Mouse (Mus musculus) spleen, adult 2 months (tissue): ENCODE results near the gene Fgfr2.

Source experiments
- CTCF ChIP-seq: fragments of 200-500 bp; IDR thresholded peaks from 2 replicates; pipeline ENCODE4 v1.5.1; 2011; ENCODE audit warnings: mild to moderate bottlenecking, inconsistent platforms; ENCODE audit not compliant: insufficient read depth, insufficient read length, insufficient replicate concordance; ENCODE audit errors: extremely low read depth
- POLR2A ChIP-seq: fragments of 200-500 bp; IDR thresholded peaks from 2 replicates; pipeline ENCODE4 v1.6.1; 2011; ENCODE audit warnings: low read depth, low read length, inconsistent platforms

DNA sequence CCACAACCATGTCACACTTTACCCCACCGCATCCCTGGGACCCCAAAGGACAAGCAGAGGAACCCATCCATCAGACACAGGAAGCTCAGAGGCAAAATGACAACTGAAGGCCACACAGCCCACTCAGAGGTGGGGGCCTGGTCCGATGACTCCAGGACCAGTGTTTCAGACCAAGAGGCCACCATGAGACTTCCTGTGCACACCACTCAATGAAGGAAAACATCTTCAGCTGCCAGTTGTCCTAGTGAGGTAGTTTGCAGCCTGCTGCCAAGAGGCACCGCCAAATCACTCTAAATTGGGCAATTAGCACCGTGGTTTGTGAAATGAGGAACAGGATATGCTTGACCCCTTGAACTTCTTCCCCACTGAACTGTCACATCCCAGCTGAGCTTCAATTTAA is 764.4 kb downstream of the Fgfr2 start:
- TF ChIP-seq POLR2A: no peak
- no peak for TF ChIP-seq CTCF
